Mouse (Mus musculus): ENCODE measurements around the gene Hist2h2aa1. TPM values are rescaled to one million over a fixed set of nuclear protein-coding genes. Genes with fewer than 3 reads are reported as not detected.
"Not testable (repeated sequence)": the region's sequence is repeated elsewhere in the genome, so short reads cannot be mapped to it uniquely, and the experiment has no call there.

Gene Hist2h2aa1
- polyA plus RNA-seq, 1 experiment from 2014 or later = 20.4 TPM

DNA sequence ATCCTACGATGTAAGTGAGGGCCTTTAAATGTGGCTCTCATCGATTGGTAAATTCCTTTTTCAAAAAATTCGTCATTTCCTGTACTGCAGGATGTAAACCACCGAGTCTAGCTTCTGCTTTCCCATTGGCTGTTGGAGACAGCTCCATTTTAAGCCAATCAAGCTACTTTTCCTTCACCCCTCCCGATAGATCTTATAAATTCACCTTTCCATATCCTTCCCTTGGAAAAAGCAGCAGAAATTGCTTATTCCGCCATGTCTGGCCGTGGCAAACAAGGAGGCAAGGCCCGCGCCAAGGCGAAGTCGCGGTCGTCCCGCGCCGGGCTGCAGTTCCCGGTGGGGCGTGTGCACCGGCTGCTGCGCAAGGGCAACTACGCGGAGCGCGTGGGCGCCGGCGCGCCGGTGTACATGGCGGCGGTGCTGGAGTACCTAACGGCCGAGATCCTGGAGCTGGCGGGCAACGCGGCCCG lies 25.6 kb upstream of the Hist2h2aa1 start, which contains the start of the genes Bola1 and Hist2h2ab:
Gene Bola1, minus strand, starts transcription at position 49 of the 470 bp plus-strand sequence.
Gene Hist2h2ab, plus strand, starts transcription at position 205 of the 470 bp plus-strand sequence.
- Histone ChIP-seq H3K27me3 (no peaks in the 10 kb centered on the region), H3K9me3 (no peaks in the 10 kb centered on the region), H3K4me3 (peak within 1 kb of the TSS; percentile 55), H3K27ac (peak within 1 kb of the TSS; percentile 97), H3K9ac (peak within 1 kb of the TSS; percentile 90), H3K4me2 (peak within 1 kb of the TSS; percentile 89), H3K36me3 (no peaks in the 10 kb centered on the region), H3K4me1 (peaks cover 27% of the 10 kb centered on the region)
- under 1% methylated on average over 37 of the region's 37 CpGs for WGBS
- peak; percentile 83 for ATAC-seq (ENCODE audit: borderline replicate concordance, extremely low read depth, low FRiP score, low TSS enrichment)

- H3K36me3 ChIP-seq; H3K9me3 ChIP-seq; ATAC-seq (ENCODE audit: borderline replicate concordance, extremely low read depth, low FRiP score, low TSS enrichment); H3K27me3 ChIP-seq: not testable (repeated sequence)
- Histone ChIP-seq H3K27ac (peak overlapping the region; percentile 97), H3K9ac (peak overlapping the region; percentile 90), H3K4me3 (peak overlapping the region; percentile 55), H3K4me2 (peak overlapping the region; percentile 89), H3K4me1 (peaks cover 27% of the 10 kb centered on the region)
- under 1% methylated on average over 44 of the region's 47 CpGs for WGBS
These were observed 25.0 kb upstream of the Hist2h2aa1 start for GRCm38 (mm10) chr3:96220131-96220764.

GRCm38 (mm10) chr3:96220765-96221639 lies 24.3 kb upstream of the Hist2h2aa1 start, which contains the start of the genes Hist2h2ac and Hist2h2be:
TSS of gene Hist2h2ac (minus strand) at chr3:96220880.
TSS of gene Hist2h2be (plus strand) at chr3:96221119.
- Histone ChIP-seq H3K36me3 (no peaks in the 10 kb centered on the region), H3K9ac (peak within 1 kb of the TSS; percentile 90), H3K27ac (peak within 1 kb of the TSS; percentile 97), H3K4me1 (peaks cover 27% of the 10 kb centered on the region), H3K4me2 (peak within 1 kb of the TSS; percentile 89), H3K27me3 (no peaks in the 10 kb centered on the region), H3K4me3 (peak within 1 kb of the TSS; percentile 55), H3K9me3 (no peaks in the 10 kb centered on the region)
- peak; percentile 93 for ATAC-seq (ENCODE audit: borderline replicate concordance, extremely low read depth, low FRiP score, low TSS enrichment)
- under 1% methylated on average over 43 of the region's 43 CpGs for WGBS

- H3K4me3 ChIP-seq = peak overlapping the region; percentile 55
- H3K36me3 ChIP-seq = no peaks in the 10 kb centered on the region
- peak overlapping the region; percentile 97 for H3K27ac ChIP-seq
- peak overlapping the region; percentile 55 for H3K9ac ChIP-seq
- H3K9me3 ChIP-seq = no peaks in the 10 kb centered on the region
- ATAC-seq (ENCODE audit: borderline replicate concordance, extremely low read depth, low FRiP score, low TSS enrichment) = no peak
- WGBS = 19% methylated on average over 9 of the region's 9 CpGs
- H3K27me3 ChIP-seq = no peaks in the 10 kb centered on the region
- H3K4me1 ChIP-seq = peaks cover 27% of the 10 kb centered on the region
- H3K4me2 ChIP-seq = peak overlapping the region; percentile 89
These were observed 23.7 kb upstream of the Hist2h2aa1 start for GRCm38 (mm10) chr3:96221640-96222038.

DNA sequence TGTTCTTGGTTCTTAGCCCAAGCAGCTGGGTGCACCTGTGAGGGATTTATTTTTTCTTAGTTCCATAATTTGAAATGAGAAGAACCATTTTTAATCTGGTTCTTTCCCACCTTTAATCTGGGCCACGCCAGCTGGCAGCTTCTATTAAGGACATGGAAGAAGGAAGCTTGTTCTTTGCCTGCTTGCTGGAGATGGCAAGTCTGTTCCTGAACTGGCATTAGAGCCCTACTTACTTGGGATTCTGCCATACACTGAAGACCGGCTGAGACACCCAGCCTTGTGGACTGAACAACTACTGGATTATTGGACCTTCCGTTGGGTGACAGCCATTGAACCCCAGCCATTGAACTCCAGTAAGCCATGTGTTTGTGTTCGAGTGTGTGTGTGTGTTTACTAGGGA lies 22.5 kb upstream of the Hist2h2aa1 start:
- Histone ChIP-seq H3K36me3 (no peaks in the 10 kb centered on the region), H3K9ac (no peak overlapping the region), H3K9me3 (no peaks in the 10 kb centered on the region), H3K4me1 (peaks cover 37% of the 10 kb centered on the region), H3K27me3 (no peaks in the 10 kb centered on the region), H3K27ac (no peak overlapping the region), H3K4me3 (no peak overlapping the region), H3K4me2 (peak overlapping the region; percentile 89)
- ATAC-seq (ENCODE audit: borderline replicate concordance, extremely low read depth, low FRiP score, low TSS enrichment) = no peak
- 91% methylated on average over 4 of the region's 4 CpGs for WGBS

DNA sequence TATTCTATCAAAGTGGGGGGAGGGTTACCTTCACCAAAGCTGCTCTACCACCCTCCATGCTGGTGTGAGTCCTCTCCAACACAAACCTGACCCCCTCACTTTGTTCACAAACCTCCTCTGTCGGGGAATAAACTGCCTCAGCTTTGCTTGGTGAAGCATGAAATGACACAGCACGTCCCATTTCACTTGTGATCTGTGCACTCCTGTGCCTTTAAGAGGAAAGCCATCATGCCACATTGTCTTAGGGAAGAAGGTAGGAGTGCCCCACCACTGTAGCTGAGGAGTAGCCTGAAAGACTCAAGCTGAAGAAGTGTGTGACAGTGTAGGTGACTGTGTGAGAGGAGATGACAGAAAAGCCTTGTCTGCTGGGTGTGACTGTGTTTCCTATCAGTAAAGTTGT lies 19.9 kb upstream of the Hist2h2aa1 start:
- H3K27ac ChIP-seq = no peak overlapping the region
- no peaks in the 10 kb centered on the region for H3K36me3 ChIP-seq
- H3K27me3 ChIP-seq = no peaks in the 10 kb centered on the region
- no peaks in the 10 kb centered on the region for H3K9me3 ChIP-seq
- no peak overlapping the region for H3K4me2 ChIP-seq
- no peak for ATAC-seq (ENCODE audit: borderline replicate concordance, extremely low read depth, low FRiP score, low TSS enrichment)
- H3K4me1 ChIP-seq = peaks cover 28% of the 10 kb centered on the region
- H3K9ac ChIP-seq = no peak overlapping the region
- 46% methylated on average over 2 of the region's 2 CpGs for WGBS
- no peak overlapping the region for H3K4me3 ChIP-seq

GRCm38 (mm10) chr3:96226695-96227648 lies 18.3 kb upstream of the Hist2h2aa1 start:
- no peak overlapping the region for H3K9ac ChIP-seq
- H3K4me1 ChIP-seq = peaks cover 26% of the 10 kb centered on the region
- no peak overlapping the region for H3K4me2 ChIP-seq
- H3K4me3 ChIP-seq = no peak overlapping the region
- H3K27ac ChIP-seq = no peak overlapping the region
- H3K9me3 ChIP-seq = no peaks in the 10 kb centered on the region
- H3K27me3 ChIP-seq = no peaks in the 10 kb centered on the region
- ATAC-seq (ENCODE audit: borderline replicate concordance, extremely low read depth, low FRiP score, low TSS enrichment) = 0 out of 2 replicates have a peak, but pooled peaks have one; percentile 21
- H3K36me3 ChIP-seq = no peaks in the 10 kb centered on the region
- WGBS = 46% methylated on average over 8 of the region's 8 CpGs

- H3K9ac ChIP-seq = no peak overlapping the region
- H3K4me3 ChIP-seq = no peak overlapping the region
- no peaks in the 10 kb centered on the region for H3K27me3 ChIP-seq
- ATAC-seq (ENCODE audit: borderline replicate concordance, extremely low read depth, low FRiP score, low TSS enrichment) = no peak
- H3K36me3 ChIP-seq = no peaks in the 10 kb centered on the region
- no peak overlapping the region for H3K4me2 ChIP-seq
- no peaks in the 10 kb centered on the region for H3K9me3 ChIP-seq
- WGBS = 49% methylated on average over 2 of the region's 2 CpGs
- peaks cover 16% of the 10 kb centered on the region; the same call in 1 of the 2 replicates for H3K4me1 ChIP-seq
- no peak overlapping the region for H3K27ac ChIP-seq
These were observed 16.5 kb upstream of the Hist2h2aa1 start for GRCm38 (mm10) chr3:96228828-96229227.

DNA sequence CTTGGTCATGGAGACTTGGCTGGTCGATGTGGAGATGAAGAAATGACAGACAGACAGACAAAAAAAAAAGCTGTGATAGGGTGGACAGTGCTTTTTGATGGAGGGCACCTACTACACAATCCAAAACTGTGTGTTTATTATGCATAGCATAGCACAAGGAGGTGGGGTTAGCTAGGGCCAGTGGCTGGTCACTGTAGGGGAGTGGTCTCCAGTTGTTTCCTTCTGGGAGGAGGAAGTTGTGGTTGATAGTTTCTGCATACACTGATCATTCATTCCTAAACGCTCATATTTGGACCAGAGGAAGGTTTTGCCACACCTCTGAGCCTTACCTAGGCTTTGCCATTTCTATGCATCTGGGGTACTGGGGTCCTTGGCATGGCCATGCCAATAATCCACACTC lies 14.9 kb upstream of the Hist2h2aa1 start:
- H3K4me3 ChIP-seq = no peak overlapping the region
- no peak for ATAC-seq (ENCODE audit: borderline replicate concordance, extremely low read depth, low FRiP score, low TSS enrichment)
- H3K36me3 ChIP-seq = no peaks in the 10 kb centered on the region
- no peaks in the 10 kb centered on the region for H3K27me3 ChIP-seq
- WGBS = 62% methylated on average over 2 of the region's 2 CpGs
- no peak overlapping the region for H3K9ac ChIP-seq
- no peak overlapping the region for H3K27ac ChIP-seq
- peaks cover 16% of the 10 kb centered on the region; the same call in 1 of the 2 replicates for H3K4me1 ChIP-seq
- no peaks in the 10 kb centered on the region for H3K9me3 ChIP-seq
- no peak overlapping the region for H3K4me2 ChIP-seq

DNA sequence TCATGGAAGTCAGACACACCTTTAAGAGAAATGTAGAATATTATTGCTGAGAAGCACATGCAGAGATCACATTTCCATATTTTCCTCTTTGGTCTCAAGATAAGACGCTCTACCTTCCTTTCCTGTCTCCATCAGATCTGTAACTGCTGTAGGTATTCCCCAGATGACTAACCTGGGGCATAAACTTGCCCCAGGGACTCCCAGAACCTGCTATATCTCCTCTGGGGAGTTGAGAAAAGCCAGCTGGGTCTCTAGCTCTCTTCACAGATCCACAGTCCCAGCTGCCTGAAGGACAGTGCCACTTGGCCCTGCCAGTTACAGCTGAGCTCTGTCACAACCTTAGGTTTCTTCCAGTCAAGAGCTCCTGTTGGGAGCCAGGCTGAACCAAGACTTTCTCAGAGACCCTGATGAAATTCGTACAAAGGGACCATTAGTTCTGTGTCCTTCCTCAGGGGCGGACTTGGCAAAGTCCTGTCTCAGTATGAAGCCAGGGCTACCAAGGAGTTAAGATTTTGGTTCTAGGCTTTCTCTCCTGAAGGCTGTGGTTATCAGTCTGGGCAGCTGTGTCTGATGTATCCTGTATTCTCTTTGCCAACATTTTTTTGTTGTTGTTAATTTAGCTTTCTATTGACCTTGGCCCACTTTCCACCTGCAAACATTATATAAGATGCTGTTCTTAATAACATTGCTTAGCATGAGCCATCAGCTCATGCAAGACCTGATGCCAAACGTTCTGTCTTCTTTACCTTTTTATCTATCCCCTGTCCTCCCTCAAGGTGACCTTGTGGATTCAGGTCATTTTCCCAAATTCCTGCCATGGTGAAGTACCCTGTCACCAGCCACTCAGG lies 14.2 kb upstream of the Hist2h2aa1 start:
- 57% methylated on average over 4 of the region's 4 CpGs for WGBS
- Histone ChIP-seq H3K9me3 (no peaks in the 10 kb centered on the region), H3K36me3 (no peaks in the 10 kb centered on the region), H3K4me1 (peaks cover 19% of the 10 kb centered on the region), H3K27me3 (no peaks in the 10 kb centered on the region), H3K4me3 (no peak overlapping the region), H3K27ac (no peak overlapping the region), H3K4me2 (no peak overlapping the region), H3K9ac (no peak overlapping the region)
- no peak for ATAC-seq (ENCODE audit: borderline replicate concordance, extremely low read depth, low FRiP score, low TSS enrichment)
